20 mouse cellular contexts compared by ENCODE assay signal in the genomic region with DNA sequence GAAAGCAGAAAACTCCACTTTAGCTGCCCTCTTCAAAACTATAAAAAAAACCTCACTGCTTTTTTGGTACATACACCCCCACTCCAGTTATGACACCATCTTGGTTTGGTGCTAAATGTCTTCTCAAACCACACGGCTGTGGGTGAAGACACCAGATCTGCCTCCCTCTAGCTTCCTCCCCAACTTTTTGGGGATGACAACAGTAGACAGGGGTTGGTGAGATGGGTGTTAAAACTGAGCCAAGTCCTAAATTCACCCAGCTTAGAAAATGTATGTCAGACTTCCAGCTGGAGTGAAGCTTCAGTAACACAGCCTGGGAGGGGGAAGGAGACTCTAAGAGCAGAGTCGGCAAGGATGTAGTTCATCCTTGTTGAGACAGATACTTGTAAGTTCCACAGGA.
DNase-seq lines count a peak whose midpoint lies in the region; ATAC-seq lines count a peak whose summit lies in the region.
"Had no signal": no experiment of that assay in that cellular context is flagged by ENCODE, and none has a peak within 500 bp of the region (broad histone marks: within the 10 kb centered on the region; RNA-seq: fewer than 3 reads in every experiment).

No protein-coding gene starts in this region.

- no peak for ATAC-seq in midbrain, embryonic 13.5 days
- ATAC-seq: forebrain, embryonic 15.5 days had no signal

- H3K4me3 ChIP-seq in midbrain, embryonic 13.5 days (replicated peaks): no peak overlapping the region
- H3K4me3 ChIP-seq: embryonic facial prominence, embryonic 12.5 days; forebrain, embryonic 15.5 days; gastrocnemius, adult 2 months; heart, embryonic 13.5 days; hindbrain, embryonic 12.5 days had no signal

- 93% methylated on average over 2 of the region's 2 CpGs for WGBS in midbrain, embryonic 13.5 days

- H3K27me3 ChIP-seq in midbrain, embryonic 13.5 days: no peaks in the 10 kb centered on the region
- H3K27me3 ChIP-seq: embryonic facial prominence, embryonic 12.5 days; forebrain, embryonic 15.5 days; heart, embryonic 13.5 days; hindbrain, embryonic 12.5 days had no signal

- H3K4me2 ChIP-seq in midbrain, embryonic 13.5 days (replicated peaks): no peak overlapping the region
- H3K4me2 ChIP-seq: embryonic facial prominence, embryonic 12.5 days; forebrain, embryonic 15.5 days; heart, embryonic 13.5 days; hindbrain, embryonic 12.5 days had no signal

- intact Hi-C loops in left cerebral cortex, postnatal 4 days (cut with DNase I): no loop called here

- DNase-seq in left cerebral cortex, adult 11 months (ENCODE audit: low spot score): peak; percentile 15
- no peak for DNase-seq in left cerebral cortex, postnatal 4 days
- peak; percentile 86 for DNase-seq in brain, adult 2 months (ENCODE audit: low read depth, low spot score)
- peak; percentile 11 to 52 for DNase-seq in left cerebral cortex, adult 9 months (ENCODE audit: low spot score in 2 of 2)
- peak; percentile 20 to 60 for DNase-seq in right cerebral cortex, postnatal 36 days (ENCODE audit: low spot score in 2 of 2)
- DNase-seq in gastrocnemius, postnatal 25 days: no peak
- DNase-seq: adrenal gland, postnatal 10 days; B cell, adult 2 months; cerebellum, adult 11-12 months; cerebellum, adult 9-10 months; cerebellum, postnatal 25 days; gastrocnemius, adult 2 months; gastrocnemius, postnatal 36 days; heart, adult 11 months; heart, postnatal 4 days had no signal

- H3K4me1 ChIP-seq in midbrain, embryonic 13.5 days (replicated peaks): no peaks in the 10 kb centered on the region
- H3K4me1 ChIP-seq: embryonic facial prominence, embryonic 12.5 days; forebrain, embryonic 15.5 days; heart, embryonic 13.5 days; hindbrain, embryonic 12.5 days had no signal

- no peaks in the 10 kb centered on the region for H3K36me3 ChIP-seq in midbrain, embryonic 13.5 days
- H3K36me3 ChIP-seq: embryonic facial prominence, embryonic 12.5 days; forebrain, embryonic 15.5 days; heart, embryonic 13.5 days; hindbrain, embryonic 12.5 days had no signal

- H3K9me3 ChIP-seq in midbrain, embryonic 13.5 days: no peaks in the 10 kb centered on the region
- H3K9me3 ChIP-seq: embryonic facial prominence, embryonic 12.5 days; forebrain, embryonic 15.5 days; heart, embryonic 13.5 days; hindbrain, embryonic 12.5 days had no signal

- H3K27ac ChIP-seq in midbrain, embryonic 13.5 days: no peak overlapping the region
- H3K27ac ChIP-seq: embryonic facial prominence, embryonic 12.5 days; forebrain, embryonic 15.5 days; gastrocnemius, adult 2 months; heart, embryonic 13.5 days; hindbrain, embryonic 12.5 days had no signal

- no peak overlapping the region for H3K9ac ChIP-seq in midbrain, embryonic 13.5 days (replicated peaks)
- H3K9ac ChIP-seq: embryonic facial prominence, embryonic 12.5 days; forebrain, embryonic 15.5 days; heart, embryonic 13.5 days; hindbrain, embryonic 12.5 days had no signal

Comparison
In these comparisons a context has a peak if more than half of its experiments do, and no peak if none do; other contexts are left out.
1. DNase-seq: peak in left cerebral cortex, adult 11 months (single experiment), brain, adult 2 months (single experiment), left cerebral cortex, adult 9 months (2 of 2) and right cerebral cortex, postnatal 36 days (2 of 2); none in left cerebral cortex, postnatal 4 days (single experiment) and gastrocnemius, postnatal 25 days (single experiment).